Mouse (Mus musculus) limb, embryonic 13.5 days (tissue): ENCODE data around the gene Iqgap3. TPM values are rescaled to one million over a fixed set of nuclear protein-coding genes. Genes with fewer than 3 reads are reported as not detected.
A peak's percentile ranks its signal among the peaks of the same experiment; 100 is the strongest.

Source experiments
- ATAC-seq: fragments of 200-750 bp; cut with Nextera tagmentation; 2 replicates; pipeline ENCODE4 v1.8.0; 2017; ENCODE audit warnings: low read depth, moderate number of reproducible peaks, moderate TSS enrichment; ENCODE audit not compliant: low FRiP score
- H3K27ac ChIP-seq: fragments of 300-500 bp; sonication (generic); 2 replicates; pipeline ENCODE4 v1.5.1; 2015; ENCODE audit warnings: inconsistent platforms, mild to moderate bottlenecking, moderate library complexity
- H3K27me3 ChIP-seq: fragments of 300-500 bp; sonication (generic); 2 replicates; pipeline ENCODE4 v1.6.1; 2015; ENCODE audit warnings: mild to moderate bottlenecking, inconsistent platforms
- H3K36me3 ChIP-seq: fragments of 300-500 bp; sonication (generic); 2 replicates; pipeline ENCODE4 v1.6.1; 2015; ENCODE audit warnings: inconsistent platforms, mild to moderate bottlenecking, moderate library complexity
- H3K4me1 ChIP-seq: fragments of 300-500 bp; sonication (generic); 2 replicates; pipeline ENCODE4 v1.6.1; 2015; ENCODE audit warnings: inconsistent platforms
- H3K4me2 ChIP-seq: fragments of 300-500 bp; sonication (generic); replicated peaks from 2 replicates; pipeline ENCODE4 v1.6.1; 2015; ENCODE audit warnings: inconsistent platforms, mild to moderate bottlenecking, moderate library complexity
- H3K4me3 ChIP-seq: fragments of 300-500 bp; sonication (generic); 2 replicates; pipeline ENCODE4 v1.5.1; 2015; ENCODE audit warnings: moderate library complexity, mild to moderate bottlenecking, inconsistent platforms
- H3K9ac ChIP-seq: fragments of 300-500 bp; sonication (generic); 2 replicates; pipeline ENCODE4 v1.6.1; 2015; ENCODE audit warnings: mild to moderate bottlenecking, inconsistent platforms
- H3K9me3 ChIP-seq: fragments of 300-500 bp; sonication (generic); 2 replicates; pipeline ENCODE4 v1.6.1; 2016; ENCODE audit warnings: inconsistent platforms
- WGBS: fragments of 180-500 bp; shearing (Covaris S2); methylation state at CpG from one replicate; pipeline ENCODE4 v1.1.7; 2015; 5-methylcytosine and 5-hydroxymethylcytosine counted together
- polyA plus RNA-seq: library from polyadenylated mRNA; unstranded; fragments of >200 nt; fragmentation: Nextera tagmentation; extraction: Ambion mirVana; gene quantifications from 2 replicates; pipeline ENCODE4 v1.2.1, GENCODE M21; 2015

Gene Iqgap3
- polyA plus RNA-seq, 1 experiment from 2014 or later = 20.6 TPM

DNA sequence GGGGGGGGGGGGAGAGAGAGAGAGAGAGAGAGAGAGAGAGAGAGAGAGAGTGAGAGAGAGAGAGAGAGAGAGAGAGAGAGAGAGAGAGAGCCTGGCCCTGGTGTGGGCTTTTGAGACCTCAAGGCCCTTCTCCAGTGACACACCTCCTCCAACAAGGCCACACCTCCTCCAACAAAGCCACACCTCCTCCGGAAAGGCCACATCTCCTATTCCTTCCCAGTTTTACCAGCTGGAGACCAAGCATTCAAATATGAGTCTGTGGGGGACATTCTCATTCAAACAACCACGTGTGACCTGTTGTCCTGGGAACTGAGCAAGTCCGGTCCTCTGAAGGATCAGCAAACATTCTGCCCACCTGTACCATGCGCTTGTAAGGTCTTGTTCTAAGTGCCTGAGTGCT, 47.2 kb downstream of the Iqgap3 start:
- no peaks in the 10 kb centered on the region for H3K27me3 ChIP-seq
- H3K27ac ChIP-seq = no peak overlapping the region
- H3K36me3 ChIP-seq = no peaks in the 10 kb centered on the region
- H3K9ac ChIP-seq = no peak overlapping the region
- no peaks in the 10 kb centered on the region for H3K9me3 ChIP-seq
- no peak for ATAC-seq
- H3K4me3 ChIP-seq = no peak overlapping the region
- H3K4me2 ChIP-seq = no peak overlapping the region
- H3K4me1 ChIP-seq = no peaks in the 10 kb centered on the region
- WGBS = 48% methylated on average over 4 of the region's 4 CpGs

DNA sequence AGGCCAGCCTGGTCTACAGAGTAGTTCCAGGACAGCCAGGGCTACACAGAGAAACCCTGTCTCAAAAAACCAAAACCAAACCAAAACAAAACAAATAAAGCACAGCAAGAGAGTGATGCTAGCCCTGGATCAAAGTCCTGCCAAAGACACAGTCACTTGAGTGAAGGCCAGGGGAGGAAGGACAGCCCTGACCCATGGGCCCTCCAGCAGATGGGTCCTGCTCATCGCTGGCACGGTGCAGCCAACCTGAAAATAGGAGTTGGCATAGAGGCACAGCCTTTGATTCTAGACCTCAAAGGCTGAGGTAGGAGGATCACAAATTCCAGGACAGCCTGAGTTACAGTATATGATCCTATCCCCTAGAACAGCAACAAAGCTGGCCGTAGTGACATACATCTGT, 49.3 kb downstream of the Iqgap3 start:
- H3K9me3 ChIP-seq = no peaks in the 10 kb centered on the region
- H3K36me3 ChIP-seq = no peaks in the 10 kb centered on the region
- no peaks in the 10 kb centered on the region for H3K27me3 ChIP-seq
- no peak for ATAC-seq
- WGBS = 95% methylated on average over 3 of the region's 3 CpGs
- H3K4me3 ChIP-seq = no peak overlapping the region
- no peak overlapping the region for H3K4me2 ChIP-seq
- no peak overlapping the region for H3K27ac ChIP-seq
- H3K9ac ChIP-seq = no peak overlapping the region
- H3K4me1 ChIP-seq = no peaks in the 10 kb centered on the region

- no peak overlapping the region for H3K9ac ChIP-seq
- no peak overlapping the region for H3K27ac ChIP-seq
- H3K36me3 ChIP-seq = no peaks in the 10 kb centered on the region
- no peak overlapping the region for H3K4me3 ChIP-seq
- peaks cover 6% of the 10 kb centered on the region; the same call in 1 of the 2 replicates for H3K4me1 ChIP-seq
- no peak overlapping the region for H3K4me2 ChIP-seq
- H3K9me3 ChIP-seq = no peaks in the 10 kb centered on the region
- 69% methylated on average over 2 of the region's 2 CpGs for WGBS
- H3K27me3 ChIP-seq = no peaks in the 10 kb centered on the region
- no peak for ATAC-seq
Observed at GRCm38 (mm10) chr3:88132492-88132891, 50.7 kb downstream of the Iqgap3 start.

DNA sequence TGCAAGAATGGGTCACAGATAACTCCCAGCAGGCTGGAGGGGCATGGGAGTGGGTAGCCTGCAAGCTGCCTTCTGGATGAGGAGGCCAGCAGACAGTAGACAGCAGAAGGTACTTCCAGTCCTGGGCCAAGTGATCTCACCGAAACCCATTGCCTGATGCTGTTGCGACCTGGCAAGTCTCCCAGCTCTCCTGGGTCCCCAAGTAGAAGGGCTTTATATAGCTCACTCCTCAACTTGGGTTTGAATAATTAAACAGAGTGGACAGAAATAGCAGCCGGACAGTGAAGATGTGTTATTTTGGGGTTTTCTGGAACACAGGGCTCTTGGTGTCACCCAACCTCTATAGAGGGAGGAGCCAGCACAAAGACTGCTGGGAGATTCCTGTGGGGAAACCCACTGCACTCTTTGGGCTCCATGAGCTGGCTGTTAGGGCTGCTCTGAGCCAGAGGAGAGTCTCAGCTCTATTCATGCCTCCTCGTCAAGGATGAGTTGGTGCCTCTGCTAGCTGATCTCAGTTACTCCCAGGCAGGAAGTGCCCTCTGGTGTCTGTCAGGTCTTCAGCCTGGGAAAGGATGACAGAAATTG, 51.5 kb downstream of the Iqgap3 start:
- ATAC-seq = no peak
- Histone ChIP-seq H3K27ac (no peak overlapping the region), H3K9me3 (no peaks in the 10 kb centered on the region), H3K9ac (0 out of 2 replicates have a peak overlapping the region, but pooled peaks have one; percentile 4), H3K4me3 (no peak overlapping the region), H3K4me1 (peaks cover 9% of the 10 kb centered on the region; the same call in 1 of the 2 replicates), H3K4me2 (no peak overlapping the region), H3K27me3 (no peaks in the 10 kb centered on the region), H3K36me3 (no peaks in the 10 kb centered on the region)
- WGBS = 66% methylated on average over 4 of the region's 4 CpGs

GRCm38 (mm10) chr3:88136346-88136745, 54.6 kb downstream of the Iqgap3 start:
- H3K4me1 ChIP-seq = peaks cover 34% of the 10 kb centered on the region
- H3K27ac ChIP-seq = no peak overlapping the region
- H3K9ac ChIP-seq = no peak overlapping the region
- no peak for ATAC-seq
- 80% methylated on average over 9 of the region's 9 CpGs for WGBS
- no peaks in the 10 kb centered on the region for H3K9me3 ChIP-seq
- H3K4me2 ChIP-seq = no peak overlapping the region
- no peaks in the 10 kb centered on the region for H3K36me3 ChIP-seq
- H3K4me3 ChIP-seq = no peak overlapping the region
- H3K27me3 ChIP-seq = no peaks in the 10 kb centered on the region

GRCm38 (mm10) chr3:88136945-88137494, 55.2 kb downstream of the Iqgap3 start:
- Histone ChIP-seq H3K36me3 (no peaks in the 10 kb centered on the region), H3K27ac (peak overlapping the region; percentile 99; the same call in 1 of the 2 replicates), H3K27me3 (no peaks in the 10 kb centered on the region), H3K9ac (peak overlapping the region; percentile 62), H3K4me3 (peak overlapping the region; percentile 59), H3K9me3 (no peaks in the 10 kb centered on the region), H3K4me1 (peaks cover 36% of the 10 kb centered on the region), H3K4me2 (peak overlapping the region; percentile 98)
- no peak for ATAC-seq
- WGBS = 80% methylated on average over 4 of the region's 4 CpGs

GRCm38 (mm10) chr3:88137821-88138220, 56.0 kb downstream of the Iqgap3 start:
- Histone ChIP-seq H3K27ac (peak overlapping the region; percentile 99), H3K36me3 (no peaks in the 10 kb centered on the region), H3K4me2 (peak overlapping the region; percentile 98), H3K4me1 (peaks cover 36% of the 10 kb centered on the region), H3K9ac (peak overlapping the region; percentile 62; the same call in 1 of the 2 replicates), H3K27me3 (no peaks in the 10 kb centered on the region), H3K9me3 (no peaks in the 10 kb centered on the region), H3K4me3 (peak overlapping the region; percentile 59)
- ATAC-seq = no peak
- 7% methylated on average over 3 of the region's 3 CpGs for WGBS

DNA sequence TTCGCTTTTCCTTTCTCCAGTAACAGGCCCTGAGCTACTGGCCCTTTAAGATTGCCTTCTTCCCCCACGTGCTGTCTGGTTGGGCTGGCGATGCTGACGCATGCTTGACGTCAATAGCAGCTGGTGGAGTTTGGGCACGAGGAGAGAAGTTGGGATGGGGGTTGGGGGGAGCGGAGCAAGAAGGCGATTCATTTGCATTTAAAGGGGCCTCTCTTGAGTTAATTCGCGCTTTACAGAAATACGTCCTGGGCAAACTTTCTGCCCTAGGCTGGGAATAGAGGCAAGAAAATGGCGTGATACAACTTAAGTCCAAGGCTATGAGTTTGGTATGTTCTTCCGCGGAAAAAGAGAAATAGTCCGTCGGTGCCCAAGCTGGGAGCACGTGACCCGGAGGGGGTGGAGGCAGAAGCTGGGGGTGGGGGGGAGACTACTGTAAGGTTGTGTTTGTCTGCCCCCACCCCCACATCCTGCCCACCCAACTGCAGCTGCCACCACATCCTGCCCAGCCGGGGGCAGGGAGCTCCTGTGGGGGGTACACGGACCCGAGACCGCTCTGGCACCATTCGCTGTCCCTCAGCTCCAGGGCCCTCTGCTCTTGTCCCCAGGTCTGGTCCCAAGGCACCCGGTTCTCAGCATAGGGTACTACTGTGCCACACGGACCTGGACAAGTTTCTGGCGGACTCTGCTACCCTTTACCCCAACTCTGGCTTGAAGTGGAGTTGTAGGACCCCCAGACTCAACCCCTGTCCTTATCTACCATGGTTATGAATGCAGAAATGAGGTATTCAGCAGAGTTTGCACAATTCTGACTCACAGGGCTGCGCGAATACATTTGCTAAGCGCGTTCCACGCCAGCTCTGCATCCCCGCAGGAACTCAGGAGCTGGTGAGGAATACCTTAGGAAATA, 56.8 kb downstream of the Iqgap3 start:
- ATAC-seq = peak; percentile 78
- Histone ChIP-seq H3K9me3 (no peaks in the 10 kb centered on the region), H3K27ac (peak overlapping the region; percentile 99), H3K4me3 (peak overlapping the region; percentile 59), H3K9ac (peak overlapping the region; percentile 75), H3K4me2 (peak overlapping the region; percentile 98), H3K27me3 (no peaks in the 10 kb centered on the region), H3K4me1 (peaks cover 43% of the 10 kb centered on the region), H3K36me3 (no peaks in the 10 kb centered on the region)
- under 1% methylated on average over 32 of the region's 32 CpGs for WGBS

DNA sequence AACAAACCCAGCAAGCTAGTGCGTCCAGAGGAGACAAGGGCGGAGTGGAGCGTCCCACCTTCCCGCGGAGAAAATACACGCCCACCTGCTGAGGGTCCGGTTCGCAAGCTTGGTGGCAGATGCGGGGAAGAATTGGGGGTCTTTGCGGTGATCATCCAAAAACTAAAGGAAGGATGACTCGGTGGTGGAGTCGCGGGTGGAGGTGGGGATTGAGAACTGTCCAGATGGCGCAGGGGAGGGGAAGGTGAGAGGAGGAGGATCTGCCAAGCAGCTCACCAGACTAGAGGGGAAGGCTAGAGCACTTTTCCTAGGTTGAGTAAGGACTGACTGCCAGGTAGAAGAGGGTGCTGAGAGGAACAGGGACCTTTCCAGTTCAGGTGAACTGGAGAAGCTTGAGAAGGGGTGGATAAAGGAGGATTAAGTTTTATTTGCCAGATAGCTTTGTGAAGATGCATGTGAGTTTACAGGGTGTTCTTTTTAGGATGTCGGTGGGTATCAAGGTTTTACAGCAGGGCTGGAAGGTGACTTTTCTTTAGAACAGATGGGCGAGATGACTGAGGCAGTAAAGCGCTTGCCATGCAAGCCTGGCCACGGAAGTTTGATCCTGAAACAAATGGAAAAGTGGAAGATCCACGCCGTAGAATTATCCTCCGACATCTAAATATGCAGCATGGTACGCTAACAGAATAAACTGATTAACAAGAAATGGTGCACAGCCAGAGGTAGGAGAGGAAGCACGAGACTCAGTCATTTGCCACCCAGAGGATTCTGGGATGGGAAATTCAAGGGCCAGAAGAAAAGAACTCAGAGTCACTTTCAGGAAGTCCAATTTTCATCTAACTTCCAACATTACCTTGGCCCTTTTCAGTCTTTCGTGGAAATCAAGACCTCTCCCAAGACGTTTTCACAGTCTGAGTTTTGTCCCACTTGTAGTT, 57.7 kb downstream of the Iqgap3 start:
- Histone ChIP-seq H3K4me1 (peaks cover 52% of the 10 kb centered on the region), H3K4me2 (peak overlapping the region; percentile 98), H3K36me3 (no peaks in the 10 kb centered on the region), H3K9ac (peak overlapping the region; percentile 75), H3K27ac (peak overlapping the region; percentile 99), H3K9me3 (no peaks in the 10 kb centered on the region), H3K27me3 (no peaks in the 10 kb centered on the region), H3K4me3 (peak overlapping the region; percentile 59)
- 16% methylated on average over 25 of the region's 25 CpGs for WGBS
- ATAC-seq = no peak

DNA sequence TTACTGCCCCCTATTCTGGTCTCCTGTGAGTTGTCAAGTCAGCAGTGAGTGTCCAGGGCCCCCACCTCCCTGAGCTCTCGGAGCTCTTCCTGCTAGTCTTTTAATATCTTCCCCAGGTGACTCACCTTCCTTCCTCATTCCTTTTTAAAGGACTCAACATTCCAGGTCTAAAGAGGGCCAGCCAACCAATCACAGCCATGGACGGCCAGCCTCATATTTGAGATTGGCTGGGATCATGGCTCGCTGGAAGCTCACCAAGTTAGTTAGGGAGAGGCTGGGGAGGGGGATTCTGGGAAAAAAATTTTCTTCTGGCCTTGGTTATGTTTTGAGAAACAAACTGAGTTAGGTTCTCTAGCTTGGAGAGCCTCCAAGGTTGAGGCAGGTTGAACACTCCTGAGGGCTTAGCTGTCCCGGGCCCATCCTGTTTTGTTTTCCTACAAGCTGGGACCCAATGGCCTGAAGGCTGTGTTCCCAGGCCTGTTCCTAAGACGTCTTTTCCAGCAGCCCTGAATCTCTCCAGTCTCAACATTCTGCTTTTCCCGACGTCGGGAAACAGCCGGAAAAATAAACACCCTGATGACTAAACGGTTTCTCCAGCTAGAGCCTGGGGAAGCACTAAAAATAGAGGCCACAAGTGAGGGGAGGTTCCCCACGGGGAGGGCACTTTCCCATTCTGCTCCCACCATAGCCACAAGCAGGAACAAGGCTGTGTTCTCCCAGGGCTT, 58.6 kb downstream of the Iqgap3 start:
- no peaks in the 10 kb centered on the region for H3K9me3 ChIP-seq
- H3K9ac ChIP-seq = no peak overlapping the region; the same call in 1 of the 2 replicates
- H3K4me1 ChIP-seq = peaks cover 60% of the 10 kb centered on the region
- no peaks in the 10 kb centered on the region for H3K36me3 ChIP-seq
- ATAC-seq = no peak
- peak overlapping the region; percentile 98 for H3K4me2 ChIP-seq
- H3K27me3 ChIP-seq = no peaks in the 10 kb centered on the region
- 12% methylated on average over 11 of the region's 11 CpGs for WGBS
- H3K4me3 ChIP-seq = 0 out of 2 replicates have a peak overlapping the region, but pooled peaks have one; percentile 8
- peak overlapping the region; percentile 99 for H3K27ac ChIP-seq

GRCm38 (mm10) chr3:88140903-88141430, 59.2 kb downstream of the Iqgap3 start:
- H3K4me3 ChIP-seq = peak overlapping the region; percentile 96
- peak overlapping the region; percentile 99 for H3K27ac ChIP-seq
- H3K4me1 ChIP-seq = peaks cover 67% of the 10 kb centered on the region

More at GRCm38 (mm10) chr3:88140903-88141430, 59.2 kb downstream of the Iqgap3 start:
- ATAC-seq = no peak
- WGBS = 24% methylated on average over 6 of the region's 6 CpGs
- peak overlapping the region; percentile 50; the same call in 1 of the 2 replicates for H3K9ac ChIP-seq
- H3K27me3 ChIP-seq = no peaks in the 10 kb centered on the region
- no peaks in the 10 kb centered on the region for H3K9me3 ChIP-seq
- no peaks in the 10 kb centered on the region for H3K36me3 ChIP-seq
- peak overlapping the region; percentile 98 for H3K4me2 ChIP-seq
